Mouse (Mus musculus): ENCODE measurements at regions not wholly inside any gene's neighbourhood (a gene's known extent, or its start where the extent isn't known, plus 50 kb on each side); places are given as distances from the start of the nearest gene placed in this dataset.

- H3K9ac ChIP-seq, result no peak overlapping the region
- H3K9me3 ChIP-seq, result no peaks in the 10 kb centered on the region
- ATAC-seq (ENCODE audit: insufficient number of reproducible peaks, low FRiP score, low TSS enrichment, low read depth), result no peak
- no peaks in the 10 kb centered on the region for H3K4me1 ChIP-seq
- WGBS, result 85% methylated on average over 6 of the region's 6 CpGs
- no peak overlapping the region for H3K4me2 ChIP-seq
- H3K27me3 ChIP-seq, result no peaks in the 10 kb centered on the region
- no peak overlapping the region for H3K27ac ChIP-seq
- H3K4me3 ChIP-seq, result no peak overlapping the region
- H3K36me3 ChIP-seq, result no peaks in the 10 kb centered on the region
These were observed 51.2 kb upstream of the Ppp1r26 start for GRCm38 (mm10) chr2:28395391-28395790.
